Mouse (Mus musculus): ENCODE data around the gene Islr. TPM values are rescaled to one million over a fixed set of nuclear protein-coding genes. Genes with fewer than 3 reads are reported as not detected.

Islr gene
- total RNA-seq, 2 experiments from 2014 or later = 16.5 to 17.4 TPM

GRCm38 (mm10) chr9:58225915-58226913 is 22.1 kb upstream of the Islr start:
- peak; percentile 53 to 68 for DNase-seq (ENCODE audit: low spot score in 2 of 2)

- DNase-seq (ENCODE audit: low spot score in 2 of 2) = no peak
Measured at GRCm38 (mm10) chr9:58224356-58224755, 20.2 kb upstream of the Islr start.

- peak; percentile 47 to 53 for DNase-seq (ENCODE audit: low spot score in 2 of 2)
Measured at GRCm38 (mm10) chr9:58220218-58220903, 16.3 kb upstream of the Islr start.

GRCm38 (mm10) chr9:58218539-58218938 is 14.4 kb upstream of the Islr start:
- DNase-seq (ENCODE audit: low spot score in 2 of 2) = no peak

- DNase-seq (ENCODE audit: low spot score in 2 of 2) = peak; percentile 38 to 51
Measured at GRCm38 (mm10) chr9:58216402-58216801, 12.3 kb upstream of the Islr start.

GRCm38 (mm10) chr9:58214519-58215180 is 10.5 kb upstream of the Islr start:
- DNase-seq (ENCODE audit: low spot score in 2 of 2) = no peak

- DNase-seq (ENCODE audit: low spot score in 2 of 2) = no peak
Measured at GRCm38 (mm10) chr9:58213865-58214264, 9.8 kb upstream of the Islr start.

- DNase-seq (ENCODE audit: low spot score in 2 of 2) = no peak
Measured at GRCm38 (mm10) chr9:58213377-58213776, 9.3 kb upstream of the Islr start.

GRCm38 (mm10) chr9:58210304-58210627 is 6.2 kb upstream of the Islr start:
- no peak for DNase-seq (ENCODE audit: low spot score in 2 of 2)

GRCm38 (mm10) chr9:58209462-58210303 is 5.6 kb upstream of the Islr start:
- DNase-seq (ENCODE audit: low spot score in 2 of 2) = peak in 1 of 2 experiments; percentile 33

- no peak for DNase-seq (ENCODE audit: low spot score in 2 of 2)
Measured at GRCm38 (mm10) chr9:58206013-58206412, 1.9 kb upstream of the Islr start.

GRCm38 (mm10) chr9:58204448-58205000 is 418 bp upstream of the Islr start:
- peak; percentile 88 to 96 for DNase-seq (ENCODE audit: low spot score in 2 of 2)

GRCm38 (mm10) chr9:58202676-58203453 is 1.2 kb downstream of the Islr start:
- DNase-seq (ENCODE audit: low spot score in 2 of 2) = peak; percentile 71 to 85

GRCm38 (mm10) chr9:58201861-58202549 is 2.1 kb downstream of the Islr start:
- DNase-seq (ENCODE audit: low spot score in 2 of 2) = peak; percentile 33 to 37

- DNase-seq (ENCODE audit: low spot score in 2 of 2) = peak in 1 of 2 experiments; percentile 53
Measured at GRCm38 (mm10) chr9:58201091-58201842, 2.8 kb downstream of the Islr start.

GRCm38 (mm10) chr9:58200270-58201090 is 3.6 kb downstream of the Islr start:
- DNase-seq (ENCODE audit: low spot score in 2 of 2) = peak in 1 of 2 experiments; percentile 51
